8 mouse cellular contexts compared by ENCODE assay signal in genomic region chr5:43087907-43088387, GRCm38 (mm10).
DNase-seq lines count a peak whose midpoint lies in the region; ATAC-seq and TF ChIP-seq lines count a peak whose summit lies in the region.
"Had no signal": no experiment of that assay in that cellular context is flagged by ENCODE, and none has a peak within 500 bp of the region (broad histone marks: within the 10 kb centered on the region; RNA-seq: fewer than 3 reads in every experiment).

No protein-coding gene starts in this region.

- H3K4me3 ChIP-seq in liver, embryonic 11.5 days (ENCODE audit: low read depth, low read length) = no peak overlapping the region
- no peak overlapping the region for H3K4me3 ChIP-seq in forebrain, embryonic 16.5 days (replicated peaks; ENCODE audit: low read length)
- H3K4me3 ChIP-seq in hindbrain, embryonic 14.5 days (replicated peaks; ENCODE audit: low read length) = no peak overlapping the region
- no peak overlapping the region for H3K4me3 ChIP-seq in neural tube, embryonic 13.5 days
- no peak overlapping the region for H3K4me3 ChIP-seq in layer of hippocampus, adult 2 months

- no peak for TF ChIP-seq CTCF in layer of hippocampus, adult 2 months (conservative IDR thresholded peaks at IDR 0.05)

- DNase-seq in liver, embryonic 11.5 days (ENCODE audit: low spot score) = no peak
- DNase-seq in liver = no peak
- DNase-seq in hindbrain, embryonic 14.5 days (ENCODE audit: low spot score) = no peak
- no peak for DNase-seq in layer of hippocampus, adult 2 months (ENCODE audit: low spot score in 2 of 2)
- DNase-seq: cerebellum, postnatal 14 days had no signal

- H3K4me1 ChIP-seq in liver, embryonic 11.5 days (replicated peaks; ENCODE audit: control insufficient read depth, insufficient read depth, low read length) = peaks cover 4% of the 10 kb centered on the region; the same call in 1 of the 2 replicates
- peaks cover 17% of the 10 kb centered on the region for H3K4me1 ChIP-seq in forebrain, embryonic 16.5 days (replicated peaks; ENCODE audit: control insufficient read depth, insufficient read depth, low read length)
- peaks cover 14% of the 10 kb centered on the region for H3K4me1 ChIP-seq in hindbrain, embryonic 14.5 days (replicated peaks; ENCODE audit: control insufficient read depth, insufficient read depth, low read length)
- H3K4me1 ChIP-seq in neural tube, embryonic 13.5 days (replicated peaks) = peaks cover 14% of the 10 kb centered on the region

- H3K9me3 ChIP-seq in liver, embryonic 11.5 days (ENCODE audit: control insufficient read depth, low read length) = no peaks in the 10 kb centered on the region
- H3K9me3 ChIP-seq in forebrain, embryonic 16.5 days (ENCODE audit: control insufficient read depth, low read length) = no peaks in the 10 kb centered on the region
- H3K9me3 ChIP-seq in hindbrain, embryonic 14.5 days (ENCODE audit: control insufficient read depth, low read length) = no peaks in the 10 kb centered on the region
- no peaks in the 10 kb centered on the region for H3K9me3 ChIP-seq in neural tube, embryonic 13.5 days

- no peak overlapping the region for H3K4me2 ChIP-seq in liver, embryonic 11.5 days
- H3K4me2 ChIP-seq in forebrain, embryonic 16.5 days (ENCODE audit: low read length) = no peak overlapping the region
- H3K4me2 ChIP-seq in hindbrain, embryonic 14.5 days (replicated peaks) = no peak overlapping the region
- H3K4me2 ChIP-seq in neural tube, embryonic 13.5 days = no peak overlapping the region

- 49% methylated on average over 8 of the region's 8 CpGs for WGBS in liver, embryonic 11.5 days
- 57% methylated on average over 8 of the region's 8 CpGs for WGBS in forebrain, embryonic 16.5 days
- 62% methylated on average over 8 of the region's 8 CpGs for WGBS in hindbrain, embryonic 14.5 days
- 67% methylated on average over 8 of the region's 8 CpGs for WGBS in neural tube, embryonic 13.5 days

- H3K36me3 ChIP-seq in liver, embryonic 11.5 days (ENCODE audit: control insufficient read depth, insufficient read depth, low read length) = no peaks in the 10 kb centered on the region
- no peaks in the 10 kb centered on the region for H3K36me3 ChIP-seq in forebrain, embryonic 16.5 days (ENCODE audit: control insufficient read depth, insufficient read depth)
- H3K36me3 ChIP-seq in hindbrain, embryonic 14.5 days (replicated peaks; ENCODE audit: control insufficient read depth, insufficient read depth) = no peaks in the 10 kb centered on the region
- H3K36me3 ChIP-seq in neural tube, embryonic 13.5 days = no peaks in the 10 kb centered on the region

- ATAC-seq in liver, embryonic 11.5 days (replicated peaks; ENCODE audit: low FRiP score) = peak; percentile 51; the same call in 1 of the 2 replicates
- ATAC-seq in forebrain, embryonic 16.5 days = peak; percentile 63
- ATAC-seq in hindbrain, embryonic 14.5 days (ENCODE audit: low FRiP score) = peak; percentile 75
- ATAC-seq in neural tube, embryonic 13.5 days (ENCODE audit: low read depth) = peak; percentile 63
- no peak for ATAC-seq in CD4-positive, CD25-positive, alpha-beta regulatory T cell, adult 4 months

- H3K27me3 ChIP-seq in liver, embryonic 11.5 days (replicated peaks; ENCODE audit: control insufficient read depth, insufficient read depth, low read length) = no peaks in the 10 kb centered on the region
- 0 out of 2 replicates have a peak, but pooled peaks cover 4% of the 10 kb centered on the region for H3K27me3 ChIP-seq in forebrain, embryonic 16.5 days (replicated peaks; ENCODE audit: control insufficient read depth, insufficient read depth, low read length)
- no peaks in the 10 kb centered on the region for H3K27me3 ChIP-seq in hindbrain, embryonic 14.5 days (ENCODE audit: control insufficient read depth, insufficient read depth, low read length)
- no peaks in the 10 kb centered on the region for H3K27me3 ChIP-seq in neural tube, embryonic 13.5 days

- no peak overlapping the region for H3K27ac ChIP-seq in liver, embryonic 11.5 days (ENCODE audit: low read depth, low read length)
- no peak overlapping the region for H3K27ac ChIP-seq in forebrain, embryonic 16.5 days (ENCODE audit: low read length)
- peak overlapping the region; percentile 67; the same call in 1 of the 2 replicates for H3K27ac ChIP-seq in hindbrain, embryonic 14.5 days
- H3K27ac ChIP-seq in neural tube, embryonic 13.5 days (replicated peaks) = peak overlapping the region; percentile 46; the same call in 1 of the 2 replicates
- H3K27ac ChIP-seq in layer of hippocampus, adult 2 months = no peak overlapping the region

- H3K9ac ChIP-seq in liver, embryonic 11.5 days (ENCODE audit: low read depth, low read length) = no peak overlapping the region
- H3K9ac ChIP-seq in forebrain, embryonic 16.5 days (replicated peaks; ENCODE audit: low read depth, low read length) = no peak overlapping the region
- no peak overlapping the region for H3K9ac ChIP-seq in hindbrain, embryonic 14.5 days
- H3K9ac ChIP-seq in neural tube, embryonic 13.5 days = no peak overlapping the region

Comparison
In these comparisons a context has a peak if more than half of its experiments do, and no peak if none do; other contexts are left out.
1. H3K27ac ChIP-seq: peak in hindbrain, embryonic 14.5 days (single experiment) and neural tube, embryonic 13.5 days (single experiment); none in liver, embryonic 11.5 days (single experiment), forebrain, embryonic 16.5 days (single experiment) and layer of hippocampus, adult 2 months (single experiment).